ENCODE assay signal across 8 mouse cellular contexts in the genomic region with DNA sequence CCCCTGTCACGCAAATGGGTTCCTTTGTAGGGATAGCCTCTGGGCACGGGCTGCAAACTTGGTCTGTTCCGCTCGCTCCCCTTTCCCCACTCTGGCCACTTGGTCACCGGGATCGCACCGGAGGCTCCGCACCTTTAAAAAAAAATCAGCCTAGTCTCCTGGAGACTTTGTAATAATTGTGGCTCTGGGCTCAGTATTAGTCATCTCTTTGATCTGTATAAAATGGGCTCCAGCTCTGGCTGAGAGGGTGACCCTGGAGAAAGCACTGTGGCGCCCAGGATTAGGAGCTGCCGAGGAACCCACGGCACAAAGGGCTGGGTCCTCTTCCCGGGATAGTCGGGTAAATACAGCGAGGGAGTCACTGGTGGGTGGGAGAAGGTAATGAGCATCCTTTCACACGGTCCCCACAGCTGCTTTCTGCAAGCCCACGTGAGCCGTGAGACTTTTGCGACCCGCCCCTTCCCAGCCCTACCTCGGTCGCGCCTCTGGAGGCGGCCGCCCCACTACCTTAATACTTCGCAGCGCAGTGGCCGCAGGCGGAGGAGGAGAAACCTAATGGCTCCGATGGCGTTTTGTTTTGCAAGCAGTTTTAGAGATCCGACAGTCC. TPM values are rescaled to one million over a fixed set of nuclear protein-coding genes. Genes with fewer than 3 reads are reported as not detected.
DNase-seq lines count a peak whose midpoint lies in the region; ATAC-seq lines count a peak whose summit lies in the region.

No protein-coding gene starts in this region.

- H3K9ac ChIP-seq in forebrain, embryonic 13.5 days = no peak overlapping the region
- peak overlapping the region; percentile 56 for H3K9ac ChIP-seq in intestine, embryonic 14.5 days (ENCODE audit: low read length)
- H3K9ac ChIP-seq in liver, embryonic 16.5 days (ENCODE audit: low read depth, low read length) = peak overlapping the region; percentile 18; the same call in 1 of the 2 replicates
- H3K9ac ChIP-seq in neural tube, embryonic 12.5 days = no peak overlapping the region

- H3K4me2 ChIP-seq in forebrain, embryonic 13.5 days = peak overlapping the region; percentile 75
- peak overlapping the region; percentile 84 for H3K4me2 ChIP-seq in intestine, embryonic 14.5 days (ENCODE audit: low read length)
- H3K4me2 ChIP-seq in liver, embryonic 16.5 days (ENCODE audit: low read depth, low read length) = peak overlapping the region; percentile 48
- peak overlapping the region; percentile 75 for H3K4me2 ChIP-seq in neural tube, embryonic 12.5 days (replicated peaks)

- DNase-seq in thymus, postnatal 0 days (ENCODE audit: low spot score) = peak; percentile 31
- DNase-seq in thymus, postnatal 10 days (ENCODE audit: low spot score in 2 of 2) = no peak
- DNase-seq in intestine, embryonic 14.5 days (ENCODE audit: low spot score) = peak; percentile 81
- DNase-seq in spleen, postnatal 36 days (ENCODE audit: low spot score in 2 of 2) = no peak

- H3K27me3 ChIP-seq in forebrain, embryonic 13.5 days = peaks cover 84% of the 10 kb centered on the region
- H3K27me3 ChIP-seq in intestine, embryonic 14.5 days (replicated peaks; ENCODE audit: control insufficient read depth, insufficient read depth, low read length) = peaks cover 19% of the 10 kb centered on the region
- H3K27me3 ChIP-seq in liver, embryonic 16.5 days (ENCODE audit: control insufficient read depth, insufficient read depth, low read depth, low read length) = peaks cover 45% of the 10 kb centered on the region
- peaks cover 63% of the 10 kb centered on the region for H3K27me3 ChIP-seq in neural tube, embryonic 12.5 days (replicated peaks)

- WGBS in forebrain, embryonic 13.5 days = under 1% methylated on average over 31 of the region's 31 CpGs
- 1% methylated on average over 31 of the region's 31 CpGs for WGBS in intestine, embryonic 14.5 days
- under 1% methylated on average over 31 of the region's 31 CpGs for WGBS in liver, embryonic 16.5 days (ENCODE audit: insufficient replicate concordance)
- under 1% methylated on average over 31 of the region's 31 CpGs for WGBS in neural tube, embryonic 12.5 days

- peak; percentile 52; the same call in 1 of the 2 replicates for ATAC-seq in forebrain, embryonic 13.5 days
- 0 out of 2 replicates have a peak, but pooled peaks have one; percentile 48 for ATAC-seq in intestine, embryonic 14.5 days (replicated peaks; ENCODE audit: low FRiP score, low TSS enrichment, low read depth)
- 0 out of 2 replicates have a peak, but pooled peaks have one; percentile 36 for ATAC-seq in liver, embryonic 16.5 days (ENCODE audit: low read depth)
- no peak for ATAC-seq in neural tube, embryonic 12.5 days (ENCODE audit: low FRiP score, low read depth)
- ATAC-seq in monocyte, adult 5-6 weeks (replicated peaks; ENCODE audit: insufficient number of reproducible peaks, low FRiP score, low TSS enrichment, poor library complexity, severe bottlenecking) = no peak

- H3K4me1 ChIP-seq in forebrain, embryonic 13.5 days = peaks cover 22% of the 10 kb centered on the region
- H3K4me1 ChIP-seq in intestine, embryonic 14.5 days (replicated peaks; ENCODE audit: control insufficient read depth, insufficient read depth, low read length) = peaks cover 8% of the 10 kb centered on the region
- no peaks in the 10 kb centered on the region; the same call in none of the 2 replicates for H3K4me1 ChIP-seq in liver, embryonic 16.5 days (ENCODE audit: control insufficient read depth, low read depth, low read length)
- peaks cover 20% of the 10 kb centered on the region for H3K4me1 ChIP-seq in neural tube, embryonic 12.5 days

- H3K9me3 ChIP-seq in forebrain, embryonic 13.5 days (replicated peaks) = no peaks in the 10 kb centered on the region
- no peaks in the 10 kb centered on the region for H3K9me3 ChIP-seq in intestine, embryonic 14.5 days (ENCODE audit: control insufficient read depth, low read length)
- no peaks in the 10 kb centered on the region for H3K9me3 ChIP-seq in liver, embryonic 16.5 days (replicated peaks; ENCODE audit: control insufficient read depth, low read length)
- H3K9me3 ChIP-seq in neural tube, embryonic 12.5 days = no peaks in the 10 kb centered on the region

- H3K27ac ChIP-seq in forebrain, embryonic 13.5 days = no peak overlapping the region
- H3K27ac ChIP-seq in intestine, embryonic 14.5 days (ENCODE audit: low read depth) = peak overlapping the region; percentile 65; the same call in 1 of the 2 replicates
- H3K27ac ChIP-seq in liver, embryonic 16.5 days (ENCODE audit: low read length) = peak overlapping the region; percentile 6; the same call in 1 of the 2 replicates
- H3K27ac ChIP-seq in neural tube, embryonic 12.5 days = no peak overlapping the region

- peak overlapping the region; percentile 42 for H3K4me3 ChIP-seq in forebrain, embryonic 13.5 days
- peak overlapping the region; percentile 46 for H3K4me3 ChIP-seq in intestine, embryonic 14.5 days (ENCODE audit: low read depth, low read length)
- peak overlapping the region; percentile 59 for H3K4me3 ChIP-seq in liver, embryonic 16.5 days (ENCODE audit: low read depth, low read length)
- H3K4me3 ChIP-seq in neural tube, embryonic 12.5 days = peak overlapping the region; percentile 20

- no peaks in the 10 kb centered on the region for H3K36me3 ChIP-seq in forebrain, embryonic 13.5 days (ENCODE audit: poor library complexity, severe bottlenecking)
- H3K36me3 ChIP-seq in intestine, embryonic 14.5 days (ENCODE audit: control insufficient read depth, insufficient read depth, low read length) = no peaks in the 10 kb centered on the region
- H3K36me3 ChIP-seq in liver, embryonic 16.5 days (ENCODE audit: control insufficient read depth, insufficient read depth) = no peaks in the 10 kb centered on the region
- H3K36me3 ChIP-seq in neural tube, embryonic 12.5 days = no peaks in the 10 kb centered on the region

RNA-seq across cellular contexts. Expression of gene Dsp, which starts 1.4 kb away (rescaled TPM):
- polyA plus RNA-seq in thymus, postnatal 0 days (2015; fragmentation: Nextera tagmentation; extraction: Ambion mirVana) = 15.6 and 19.3 TPM in 2 replicates
- 0.21 and 0.28 TPM in 2 replicates for polyA plus RNA-seq in forebrain, embryonic 13.5 days (2015; fragmentation: Nextera tagmentation; extraction: Ambion mirVana)
- polyA plus RNA-seq in intestine, embryonic 14.5 days (2014; fragmentation: Nextera tagmentation; extraction: Ambion mirVana) = 12.8 and 13.2 TPM in 2 replicates
- polyA plus RNA-seq in liver, embryonic 16.5 days (2015; fragmentation: Nextera tagmentation; extraction: Ambion mirVana) = 2.1 and 2.2 TPM in 2 replicates
- polyA plus RNA-seq in neural tube, embryonic 12.5 days (2016; fragmentation: Nextera tagmentation; extraction: Ambion mirVana) = 0.61 and 0.68 TPM in 2 replicates
- total RNA-seq in monocyte, adult 5-6 weeks (2017) = 0.29 to 0.39 TPM in 2 of 3 replicates, not detected in the other

RNA-seq across cellular contexts. Expression of gene Snrnp48, which starts 52.2 kb away (rescaled TPM):
- 43.7 and 48.2 TPM in 2 replicates for polyA plus RNA-seq in thymus, postnatal 0 days (2015; fragmentation: Nextera tagmentation; extraction: Ambion mirVana)
- polyA plus RNA-seq in forebrain, embryonic 13.5 days (2015; fragmentation: Nextera tagmentation; extraction: Ambion mirVana) = 35.4 and 37.1 TPM in 2 replicates
- 42.1 and 42.9 TPM in 2 replicates for polyA plus RNA-seq in intestine, embryonic 14.5 days (2014; fragmentation: Nextera tagmentation; extraction: Ambion mirVana)
- polyA plus RNA-seq in liver, embryonic 16.5 days (2015; fragmentation: Nextera tagmentation; extraction: Ambion mirVana) = 10.0 and 10.7 TPM in 2 replicates
- polyA plus RNA-seq in neural tube, embryonic 12.5 days (2016; fragmentation: Nextera tagmentation; extraction: Ambion mirVana) = 33.6 and 37.4 TPM in 2 replicates
- 123 to 199 TPM (median 194 TPM) in 3 replicates for total RNA-seq in monocyte, adult 5-6 weeks (2017)

Comparison
In these comparisons a context has a peak if more than half of its experiments do, and no peak if none do; other contexts are left out.
1. DNase-seq: peak in thymus, postnatal 0 days (single experiment) and intestine, embryonic 14.5 days (single experiment); none in thymus, postnatal 10 days (0 of 2) and spleen, postnatal 36 days (0 of 2).
2. ATAC-seq: peak in forebrain, embryonic 13.5 days (single experiment), intestine, embryonic 14.5 days (single experiment) and liver, embryonic 16.5 days (single experiment); none in neural tube, embryonic 12.5 days (single experiment) and monocyte, adult 5-6 weeks (single experiment).
3. H3K27ac ChIP-seq: peak in intestine, embryonic 14.5 days (single experiment) and liver, embryonic 16.5 days (single experiment); none in forebrain, embryonic 13.5 days (single experiment) and neural tube, embryonic 12.5 days (single experiment).
4. H3K9ac ChIP-seq: peak in intestine, embryonic 14.5 days (single experiment) and liver, embryonic 16.5 days (single experiment); none in forebrain, embryonic 13.5 days (single experiment) and neural tube, embryonic 12.5 days (single experiment).
5. Peak in every context shown above with its lines, with median percentiles within 50 percentile points of each other: H3K4me2 ChIP-seq and H3K4me3 ChIP-seq.